Mouse (Mus musculus): ENCODE data around the gene Arhgap11a.

The Arhgap11a gene

DNA sequence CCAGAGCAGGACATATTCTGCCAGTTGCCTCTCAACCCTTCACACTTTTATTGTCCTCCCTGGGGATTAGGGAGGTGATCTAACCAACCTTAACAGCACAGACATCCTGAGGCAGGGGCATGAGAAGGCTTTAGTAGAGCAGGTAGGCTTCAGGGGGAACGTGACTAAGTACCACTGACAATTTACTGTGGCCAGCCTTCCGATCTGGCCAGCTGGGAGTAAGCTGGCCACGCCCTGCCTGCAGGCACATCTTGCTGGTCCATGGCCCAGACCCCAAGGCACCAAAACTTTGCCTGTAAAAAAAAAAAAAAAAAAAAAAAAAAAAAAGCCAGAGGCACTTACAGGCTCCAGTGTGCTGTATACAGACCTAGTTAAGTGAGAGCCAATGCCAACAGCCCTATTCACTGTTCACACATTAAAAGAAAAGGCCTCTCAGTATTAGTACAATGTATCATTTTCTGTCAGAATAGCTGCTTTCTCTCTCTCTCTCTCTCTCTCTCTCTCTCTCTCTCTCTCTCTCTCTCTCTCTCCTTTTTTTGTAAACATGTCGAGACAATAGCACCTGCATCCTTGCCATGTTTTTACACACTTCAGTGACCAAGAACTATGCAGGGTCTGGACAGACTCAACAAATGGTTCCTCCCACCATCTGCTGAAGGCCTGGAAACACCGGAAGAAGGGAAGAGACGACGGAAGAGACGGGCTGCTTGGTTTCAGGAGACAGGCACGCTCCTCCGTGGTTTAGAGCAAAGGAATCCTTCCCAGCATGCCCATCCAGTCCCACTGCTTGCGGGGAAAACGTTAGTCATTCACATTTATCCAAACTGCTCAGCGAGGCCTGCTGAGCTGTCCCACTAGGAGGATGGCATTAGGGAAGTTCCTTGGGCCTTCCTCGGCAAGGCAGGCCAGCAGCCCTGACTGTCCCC, 30.5 kb downstream of the Arhgap11a start:
- DNase-seq, result no peak

DNA sequence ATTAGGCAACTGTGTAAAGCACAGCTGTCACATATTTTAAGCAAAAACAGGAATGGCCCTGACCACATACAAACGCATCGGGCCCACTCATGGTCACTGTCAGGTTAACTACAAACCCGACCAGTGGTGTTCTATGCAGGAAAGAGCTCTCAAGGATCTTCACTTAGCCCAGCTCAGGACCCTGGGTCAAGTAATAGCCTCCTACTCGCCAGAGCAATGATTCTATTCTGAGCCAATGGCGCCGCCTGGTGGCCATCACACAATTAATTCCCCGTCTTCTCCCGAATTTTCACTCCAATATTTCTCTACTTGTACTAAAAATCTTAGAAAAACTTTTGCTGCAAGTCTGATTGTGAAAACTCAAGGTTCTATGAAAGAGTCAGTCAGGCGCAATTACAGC, 40.8 kb downstream of the Arhgap11a start:
- peak; percentile 75 for DNase-seq

DNA sequence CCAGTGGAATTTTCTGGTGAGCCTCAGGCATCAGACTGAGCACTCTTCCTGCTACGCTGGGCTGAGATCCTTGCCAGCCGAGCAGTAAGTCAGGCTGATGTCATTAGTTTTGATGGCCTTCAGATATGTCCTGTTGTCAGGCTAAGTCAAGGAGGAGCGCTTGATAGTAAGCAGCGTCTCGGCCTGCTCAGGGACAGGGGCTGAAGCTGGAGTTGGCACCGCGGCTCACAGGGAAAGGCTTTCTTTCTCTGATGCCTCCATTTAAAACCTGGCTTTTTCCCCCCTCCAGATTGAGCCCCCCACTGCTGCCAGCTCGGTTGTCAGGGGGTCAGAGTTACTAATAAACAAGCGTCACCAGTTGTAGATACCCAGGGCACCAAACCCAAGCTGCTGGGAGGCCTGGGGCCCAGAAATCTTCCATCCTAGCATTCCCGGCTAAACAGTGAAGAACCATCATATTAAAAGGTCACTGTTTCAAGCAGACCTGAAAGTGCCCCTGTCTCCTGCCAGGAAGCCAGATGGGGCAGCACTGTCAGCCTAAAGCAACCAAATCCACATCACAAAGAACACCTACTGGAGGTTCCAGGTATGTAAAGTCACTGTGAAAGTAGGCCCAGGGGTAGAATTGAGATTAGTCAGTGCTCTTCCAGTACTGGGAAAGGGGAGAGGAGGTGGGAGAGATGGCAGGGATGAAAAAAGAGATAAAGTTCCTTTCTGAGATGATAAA, 41.4 kb downstream of the Arhgap11a start:
- DNase-seq, result no peak

DNA sequence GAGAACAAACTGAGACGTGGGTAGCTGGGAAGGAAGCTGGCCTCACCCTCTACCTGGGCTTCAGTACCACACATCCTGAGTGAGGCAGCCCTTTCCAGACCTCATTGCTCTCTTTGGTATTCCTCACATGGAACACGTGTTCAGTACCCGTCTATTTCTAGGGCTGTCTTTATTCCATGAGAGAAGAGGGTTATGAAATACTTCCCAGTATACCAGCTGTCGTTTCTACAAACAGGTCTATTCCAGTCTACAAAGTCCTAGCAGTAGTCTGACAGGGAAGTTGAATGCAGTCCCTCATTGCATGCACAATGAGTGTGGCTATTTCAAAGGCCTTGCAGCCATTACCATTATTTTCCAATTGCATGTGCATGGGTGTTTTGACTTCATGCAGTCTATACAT, 42.7 kb downstream of the Arhgap11a start:
- DNase-seq, result no peak

DNA sequence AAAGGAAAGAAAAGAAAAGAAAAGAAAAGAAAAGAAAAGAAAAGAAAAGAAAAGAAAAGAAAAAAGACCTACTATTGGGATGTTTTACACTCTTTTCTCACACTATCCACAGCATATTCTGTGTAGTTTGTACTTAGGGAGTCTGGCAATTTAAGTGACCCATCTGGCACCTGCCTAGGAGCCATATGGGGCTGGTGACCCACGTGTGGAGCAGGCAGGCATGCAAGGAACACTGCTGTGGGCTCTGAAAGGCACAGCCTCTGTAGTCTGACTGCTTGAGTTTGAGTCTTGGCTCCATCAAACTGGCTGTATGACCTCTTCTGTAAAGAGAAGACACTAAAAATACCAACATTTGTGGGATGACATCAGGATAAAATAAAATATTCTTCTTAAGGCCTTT, 44.7 kb downstream of the Arhgap11a start:
- DNase-seq, result no peak

DNA sequence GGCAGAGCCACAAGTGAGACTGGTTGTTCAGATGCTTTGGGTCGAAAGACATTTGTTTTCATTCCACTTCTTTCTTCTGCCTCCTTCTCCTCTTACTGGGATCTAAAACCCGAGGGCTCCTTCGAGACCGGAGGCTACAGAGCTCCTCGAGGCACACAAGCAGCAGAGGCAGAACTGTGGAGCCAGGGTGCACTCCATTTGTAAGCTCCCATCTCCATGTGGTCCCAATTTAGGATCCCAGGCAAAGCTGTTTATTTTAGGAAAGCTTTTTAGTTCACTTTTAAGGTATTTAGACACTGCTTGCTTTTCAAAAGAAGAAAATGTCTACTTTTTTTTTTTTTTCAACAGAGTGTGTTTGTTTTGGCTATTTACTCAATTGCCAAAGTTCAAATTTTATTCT, 47.6 kb downstream of the Arhgap11a start:
- no peak for DNase-seq

DNA sequence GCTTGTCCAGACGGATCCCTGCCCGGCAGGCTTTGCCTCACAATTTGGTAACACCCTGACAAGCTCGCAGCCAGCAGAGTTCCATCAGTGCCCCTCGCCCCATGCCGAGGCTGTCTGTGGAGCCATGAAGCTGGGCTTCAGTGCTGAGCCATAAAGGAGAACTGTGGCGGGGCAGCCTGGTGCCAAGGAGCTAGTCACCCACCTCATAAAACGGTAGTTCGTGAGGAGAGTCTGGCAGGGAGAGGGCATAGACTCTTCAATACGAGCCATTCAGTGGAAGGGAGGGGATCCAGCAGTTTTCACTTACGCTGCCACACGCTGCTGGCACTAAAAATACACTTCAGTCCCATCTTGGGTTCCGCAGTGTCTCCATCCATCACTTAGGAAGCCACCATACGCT, 49.9 kb downstream of the Arhgap11a start:
- no peak for DNase-seq

DNA sequence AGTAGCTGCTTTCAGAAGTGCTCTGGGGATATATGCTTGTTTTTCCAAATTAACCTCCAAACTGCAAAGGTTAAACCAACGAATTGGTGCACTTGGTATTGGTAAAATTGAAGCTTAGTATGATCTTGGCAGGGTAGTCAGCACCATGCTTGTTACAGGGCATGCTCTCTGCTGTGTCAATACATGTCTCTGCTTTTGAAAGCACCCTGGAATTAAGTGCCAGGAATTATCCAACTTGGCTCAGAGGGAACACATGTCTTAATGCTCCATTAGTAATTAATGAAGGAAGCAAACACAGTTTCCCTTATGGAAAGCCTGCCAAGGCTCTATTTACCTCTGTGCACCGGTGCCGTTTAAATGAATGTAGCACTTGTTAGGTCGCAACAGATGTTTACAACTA, 53.3 kb downstream of the Arhgap11a start:
- no peak for DNase-seq

DNA sequence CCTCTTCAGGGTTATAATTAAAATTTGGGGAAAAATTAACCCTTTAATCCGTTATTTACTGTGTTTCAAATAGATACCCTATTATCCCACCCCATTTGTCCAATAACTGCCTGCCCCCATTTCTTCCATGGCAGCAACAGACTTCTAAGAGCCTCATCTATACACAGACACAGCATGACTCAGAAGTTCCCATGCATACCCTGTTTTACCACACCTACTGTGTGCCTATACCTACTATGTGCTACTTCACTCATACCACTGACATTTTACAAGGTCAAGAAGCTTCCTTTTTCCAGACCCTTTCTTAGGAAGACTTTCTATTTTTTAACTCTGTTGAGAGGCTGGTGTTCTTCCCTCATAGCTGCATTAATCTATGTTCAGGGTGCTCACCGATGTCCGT, 54.9 kb downstream of the Arhgap11a start:
- DNase-seq, result no peak

DNA sequence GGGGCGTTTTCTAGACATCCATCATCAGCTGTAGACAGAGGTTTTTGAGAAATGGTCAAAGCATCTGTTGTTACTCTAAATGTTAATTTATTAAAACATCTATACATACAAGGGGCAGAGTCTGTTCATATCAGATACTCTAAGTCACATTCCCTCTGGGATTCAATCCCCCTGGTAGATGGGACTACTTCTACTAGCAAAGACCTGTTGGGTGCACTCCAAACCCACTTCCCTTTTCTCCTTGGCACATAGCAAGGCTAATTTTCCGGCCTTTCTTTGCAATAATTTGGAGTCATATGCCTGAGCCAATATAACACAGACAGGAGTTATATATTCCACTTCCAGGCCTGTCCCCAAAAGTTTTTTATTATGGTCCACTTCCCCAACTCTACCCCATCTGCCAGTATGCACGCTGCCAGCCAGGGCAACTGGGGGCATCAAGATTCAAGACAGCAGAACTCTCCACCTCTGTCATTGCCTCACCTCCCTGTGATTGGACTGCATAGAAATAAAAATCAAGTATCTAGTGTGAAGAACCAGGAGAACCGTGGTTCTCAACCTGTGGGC, 59.6 kb downstream of the Arhgap11a start:
- no peak for DNase-seq

DNA sequence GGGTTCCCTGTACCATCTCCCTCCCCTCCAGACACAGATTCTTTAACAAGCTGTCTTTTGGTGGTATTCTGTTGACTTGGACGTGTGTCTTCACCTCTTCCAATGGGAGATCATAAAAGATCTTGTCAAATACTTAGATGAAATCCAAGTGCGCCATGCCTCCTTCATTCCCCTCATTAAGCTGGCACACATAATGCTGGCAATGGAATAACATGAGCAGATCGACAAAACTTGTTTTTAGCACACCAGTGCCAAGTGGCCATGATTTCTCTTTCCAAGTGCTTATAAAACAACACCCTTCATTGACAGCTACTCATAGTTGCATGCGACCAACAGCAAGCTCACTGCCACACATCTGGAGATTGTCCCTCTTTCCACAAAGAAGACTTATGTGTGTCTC, 60.6 kb downstream of the Arhgap11a start:
- no peak for DNase-seq

DNA sequence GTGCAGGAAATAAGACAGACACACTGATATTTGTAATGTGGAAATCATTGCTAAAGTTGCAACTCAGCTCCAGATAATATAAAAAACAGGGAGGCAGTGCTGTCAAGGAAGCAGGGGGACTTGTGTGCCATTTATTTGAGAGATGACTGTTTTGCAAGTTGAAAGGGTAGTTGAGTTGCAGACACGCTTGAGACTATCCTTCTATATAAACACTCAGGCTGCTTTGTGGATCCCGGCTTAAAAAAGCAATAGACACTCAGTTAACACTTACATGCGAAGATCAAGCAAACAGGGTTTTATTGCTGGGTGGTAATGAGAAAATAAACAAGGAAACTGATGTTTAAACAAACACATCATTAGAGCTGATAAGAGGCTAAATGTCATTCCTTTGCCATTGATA, 63.6 kb downstream of the Arhgap11a start:
- no peak for DNase-seq

DNA sequence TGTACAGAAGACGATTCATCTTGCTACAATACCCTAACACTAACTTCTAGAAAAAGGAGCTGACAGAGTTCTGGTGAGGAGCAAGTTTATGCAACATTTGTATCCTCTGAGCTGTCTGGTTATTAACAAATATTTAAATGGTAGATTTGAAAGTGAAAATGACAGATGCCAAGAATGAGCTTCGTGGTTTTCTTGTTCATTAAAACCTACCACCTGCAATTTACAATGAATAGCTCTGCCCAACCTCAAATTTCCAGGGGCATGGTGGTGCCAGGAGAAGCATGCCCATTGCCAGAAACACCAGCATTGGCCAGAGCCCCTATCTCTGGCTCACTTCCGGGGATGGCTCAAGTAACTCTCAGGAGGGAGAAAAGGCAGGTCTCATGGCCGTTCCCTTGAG, 66.9 kb downstream of the Arhgap11a start:
- no peak for DNase-seq

All from right cerebral cortex, postnatal 14 days (tissue).